Mouse (Mus musculus) intestine, postnatal 0 days (tissue): Measurements from ENCODE around the gene Hoxa7. TPM values are rescaled to one million over a fixed set of nuclear protein-coding genes. Genes with fewer than 3 reads are reported as not detected.

Source experiments
- ATAC-seq: fragments of 200-750 bp; cut with Nextera tagmentation; 2 replicates; pipeline ENCODE4 v1.8.0; 2017; ENCODE audit warnings: mild to moderate bottlenecking, moderate TSS enrichment, moderate library complexity
- H3K27ac ChIP-seq: fragments of 300-500 bp; sonication (generic); 2 replicates; pipeline ENCODE4 v1.5.1; 2014; ENCODE audit warnings: mild to moderate bottlenecking, low read depth, low read length, moderate library complexity
- H3K27me3 ChIP-seq: fragments of 300-500 bp; sonication (generic); replicated peaks from 2 replicates; pipeline ENCODE4 v1.6.1; 2014; ENCODE audit warnings: low read length, mixed read lengths; ENCODE audit not compliant: control insufficient read depth, insufficient read depth
- H3K36me3 ChIP-seq: fragments of 300-500 bp; sonication (generic); 2 replicates; pipeline ENCODE4 v1.6.1; 2014; ENCODE audit warnings: mild to moderate bottlenecking, moderate library complexity; ENCODE audit not compliant: control insufficient read depth, insufficient read depth
- H3K4me1 ChIP-seq: fragments of 300-500 bp; sonication (generic); replicated peaks from 2 replicates; pipeline ENCODE4 v1.6.1; 2014; ENCODE audit warnings: antibody characterized with exemption, low read length, mixed read lengths; ENCODE audit not compliant: control insufficient read depth, insufficient read depth
- H3K4me2 ChIP-seq: fragments of 300-500 bp; sonication (generic); replicated peaks from 2 replicates; pipeline ENCODE4 v1.6.1; 2014; ENCODE audit warnings: low read depth, mild to moderate bottlenecking, moderate library complexity
- H3K4me3 ChIP-seq: fragments of 300-500 bp; sonication (generic); 2 replicates; pipeline ENCODE4 v1.5.1; 2014; ENCODE audit warnings: low read depth, low read length
- H3K9ac ChIP-seq: fragments of 300-500 bp; sonication (generic); 2 replicates; pipeline ENCODE4 v1.6.1; 2014; ENCODE audit warnings: mild to moderate bottlenecking, low read depth, low read length
- H3K9me3 ChIP-seq: fragments of 300-500 bp; sonication (generic); 2 replicates; pipeline ENCODE4 v1.6.1; 2016; ENCODE audit warnings: mixed run types; ENCODE audit not compliant: control insufficient read depth
- CTCF ChIP-seq: sonication (generic); IDR thresholded peaks from 2 replicates; pipeline ENCODE4 v1.5.1; 2016; ENCODE audit warnings: low read depth, mild to moderate bottlenecking, control low read depth, antibody characterized with exemption, moderate library complexity
- whole genome bisulfite sequencing: fragments of 180-500 bp; shearing (Covaris S2); extraction: QIAGEN DNeasy Blood & Tissue Kit; methylation state at CpG from one replicate; pipeline ENCODE4 v1.1.7; 2014; 5-methylcytosine and 5-hydroxymethylcytosine counted together
- polyA plus RNA-seq: library from polyadenylated mRNA; unstranded; fragments of >200 nt; fragmentation: Nextera tagmentation; extraction: Ambion mirVana; gene quantifications from 2 replicates; pipeline ENCODE4 v1.2.1, GENCODE M21; 2015

The Hoxa7 gene
- polyA plus RNA-seq, 1 experiment from 2014 or later = 6.2 TPM

GRCm38 (mm10) chr6:52221993-52222685 lies 485 bp upstream of the Hoxa7 start:
- Histone ChIP-seq H3K4me3 (peak overlapping the region; percentile 57), H3K4me1 (no peaks in the 10 kb centered on the region; the same call in 1 of the 2 replicates), H3K36me3 (no peaks in the 10 kb centered on the region), H3K27me3 (peaks cover 95% of the 10 kb centered on the region), H3K9ac (no peak overlapping the region), H3K27ac (no peak overlapping the region), H3K4me2 (peak overlapping the region; percentile 92), H3K9me3 (no peaks in the 10 kb centered on the region)
- peak; percentile 6; the same call in 1 of the 2 replicates for ATAC-seq
- 22% methylated on average over 21 of the region's 21 CpGs for WGBS
- no peak for TF ChIP-seq CTCF

GRCm38 (mm10) chr6:52220865-52221310 lies 766 bp downstream of the Hoxa7 start:
- peak overlapping the region; percentile 92 for H3K4me2 ChIP-seq
- no peaks in the 10 kb centered on the region for H3K36me3 ChIP-seq
- no peaks in the 10 kb centered on the region for H3K9me3 ChIP-seq
- peaks cover 95% of the 10 kb centered on the region for H3K27me3 ChIP-seq
- 17% methylated on average over 12 of the region's 12 CpGs for WGBS
- no peak for TF ChIP-seq CTCF
- H3K9ac ChIP-seq = peak overlapping the region; percentile 28; the same call in 1 of the 2 replicates
- no peak overlapping the region for H3K27ac ChIP-seq
- H3K4me1 ChIP-seq = no peaks in the 10 kb centered on the region; the same call in 1 of the 2 replicates
- no peak for ATAC-seq
- H3K4me3 ChIP-seq = peak overlapping the region; percentile 57

GRCm38 (mm10) chr6:52220003-52220864 lies 1.4 kb downstream of the Hoxa7 start:
- no peaks in the 10 kb centered on the region; the same call in 1 of the 2 replicates for H3K4me1 ChIP-seq
- H3K9me3 ChIP-seq = no peaks in the 10 kb centered on the region
- no peak for TF ChIP-seq CTCF
- H3K27me3 ChIP-seq = peaks cover 95% of the 10 kb centered on the region
- no peak overlapping the region for H3K9ac ChIP-seq
- H3K4me3 ChIP-seq = no peak overlapping the region
- no peak for ATAC-seq
- no peak overlapping the region for H3K27ac ChIP-seq
- H3K36me3 ChIP-seq = no peaks in the 10 kb centered on the region
- peak overlapping the region; percentile 92; the same call in 1 of the 2 replicates for H3K4me2 ChIP-seq
- 38% methylated on average over 32 of the region's 32 CpGs for WGBS

GRCm38 (mm10) chr6:52219234-52219942 lies 2.3 kb downstream of the Hoxa7 start:
- peaks cover 95% of the 10 kb centered on the region for H3K27me3 ChIP-seq
- H3K4me2 ChIP-seq = no peak overlapping the region; the same call in 1 of the 2 replicates

GRCm38 (mm10) chr6:52218643-52219215 lies 2.9 kb downstream of the Hoxa7 start:
- H3K4me3 ChIP-seq = 0 out of 2 replicates have a peak overlapping the region, but pooled peaks have one; percentile 38
- no peak overlapping the region for H3K9ac ChIP-seq
- H3K9me3 ChIP-seq = no peaks in the 10 kb centered on the region
- H3K4me2 ChIP-seq = peak overlapping the region; percentile 4; the same call in 1 of the 2 replicates
- no peaks in the 10 kb centered on the region for H3K36me3 ChIP-seq
- H3K27me3 ChIP-seq = peaks cover 94% of the 10 kb centered on the region
- H3K4me1 ChIP-seq = no peaks in the 10 kb centered on the region; the same call in 1 of the 2 replicates
- TF ChIP-seq CTCF = no peak
- no peak for ATAC-seq
- WGBS = 28% methylated on average over 14 of the region's 14 CpGs
- H3K27ac ChIP-seq = no peak overlapping the region

More at GRCm38 (mm10) chr6:52219234-52219942, 2.3 kb downstream of the Hoxa7 start:
- H3K27ac ChIP-seq = no peak overlapping the region
- no peaks in the 10 kb centered on the region for H3K36me3 ChIP-seq
- no peak overlapping the region for H3K9ac ChIP-seq
- H3K4me1 ChIP-seq = no peaks in the 10 kb centered on the region; the same call in 1 of the 2 replicates
- 57% methylated on average over 9 of the region's 9 CpGs for WGBS
- no peak for TF ChIP-seq CTCF
- no peak for ATAC-seq
- no peak overlapping the region for H3K4me3 ChIP-seq
- H3K9me3 ChIP-seq = no peaks in the 10 kb centered on the region
